10 mouse cellular contexts compared by ENCODE assay signal in genomic region chrX:71131464-71131863, GRCm38 (mm10).
DNase-seq lines count a peak whose midpoint lies in the region; ATAC-seq and TF ChIP-seq lines count a peak whose summit lies in the region.
"Had no signal": no experiment of that assay in that cellular context is flagged by ENCODE, and none has a peak within 500 bp of the region (broad histone marks: within the 10 kb centered on the region; RNA-seq: fewer than 3 reads in every experiment).

No protein-coding gene starts in this region.

- ATAC-seq in CD4-positive, CD25-positive, alpha-beta regulatory T cell, adult 4 months = no peak
- ATAC-seq in liver, embryonic 14.5 days (ENCODE audit: insufficient read depth) = no peak

- H3K27ac ChIP-seq in liver, embryonic 14.5 days = no peak overlapping the region
- H3K27ac ChIP-seq: heart, embryonic 13.5 days had no signal

- TF ChIP-seq CTCF in liver, embryonic 14.5 days (IDR thresholded peaks at IDR 0.05; ENCODE audit: low read depth) = peak; percentile 38; the same call in 1 of the 2 replicates

- H3K27me3 ChIP-seq in liver, embryonic 14.5 days (ENCODE audit: control insufficient read depth, insufficient read depth, low read length) = no peaks in the 10 kb centered on the region
- H3K27me3 ChIP-seq: heart, embryonic 13.5 days had no signal

- TF ChIP-seq EP300 in liver, embryonic 14.5 days (IDR thresholded peaks at IDR 0.05; ENCODE audit: low read depth) = no peak

- H3K9me3 ChIP-seq in liver, embryonic 14.5 days (ENCODE audit: control insufficient read depth, low read length) = no peaks in the 10 kb centered on the region
- H3K9me3 ChIP-seq: heart, embryonic 13.5 days had no signal

- no peak overlapping the region for H3K4me2 ChIP-seq in liver, embryonic 14.5 days (ENCODE audit: low read depth)
- H3K4me2 ChIP-seq: heart, embryonic 13.5 days had no signal

- DNase-seq in CD4-positive, CD25-positive, alpha-beta regulatory T cell, adult 2 months (ENCODE audit: low read depth, low spot score) = peak; percentile 1
- DNase-seq in kidney, postnatal 4 days = peak; percentile 30 to 59
- DNase-seq in kidney, adult 11 months = no peak
- DNase-seq in R1 (ENCODE audit: low read depth, low spot score) = peak; percentile 59
- DNase-seq in liver, embryonic 14.5 days (ENCODE audit: low read depth in 3 of 3, low spot score in 3 of 3) = no peak
- no peak for DNase-seq in spleen, postnatal 36 days (ENCODE audit: low spot score in 2 of 2)
- no peak for DNase-seq in cerebellum, adult 11-12 months

- H3K9ac ChIP-seq in liver, embryonic 14.5 days (replicated peaks) = no peak overlapping the region
- H3K9ac ChIP-seq: heart, embryonic 13.5 days had no signal

- no peaks in the 10 kb centered on the region for H3K36me3 ChIP-seq in liver, embryonic 14.5 days (replicated peaks; ENCODE audit: control insufficient read depth, insufficient read depth, low read depth)
- H3K36me3 ChIP-seq: heart, embryonic 13.5 days had no signal

- no peak overlapping the region for H3K4me3 ChIP-seq in liver, embryonic 14.5 days (ENCODE audit: insufficient read depth in 1 of 2, low read depth in 2 of 2, low read length in 2 of 2)
- H3K4me3 ChIP-seq: heart, embryonic 13.5 days; myocyte had no signal

- no peaks in the 10 kb centered on the region for H3K4me1 ChIP-seq in liver, embryonic 14.5 days (replicated peaks; ENCODE audit: control insufficient read depth in 2 of 2, insufficient read depth in 2 of 2, low read length in 1 of 2)
- H3K4me1 ChIP-seq: heart, embryonic 13.5 days had no signal

Comparison
In these comparisons a context has a peak if more than half of its experiments do, and no peak if none do; other contexts are left out.
1. DNase-seq: peak in CD4-positive, CD25-positive, alpha-beta regulatory T cell, adult 2 months (single experiment), kidney, postnatal 4 days (2 of 2) and R1 (single experiment); none in kidney, adult 11 months (single experiment), liver, embryonic 14.5 days (0 of 3), spleen, postnatal 36 days (0 of 2) and cerebellum, adult 11-12 months (single experiment).